Mouse (Mus musculus) hindbrain, embryonic 14.5 days (tissue): ENCODE measurements at regions not wholly inside any gene's neighbourhood (a gene's known extent, or its start where the extent isn't known, plus 50 kb on each side); places are given as distances from the start of the nearest gene placed in this dataset.
A peak's percentile ranks its signal among the peaks of the same experiment; 100 is the strongest.

Source experiments
- ATAC-seq: fragments of 200-750 bp; cut with Nextera tagmentation; 2 replicates; pipeline ENCODE4 v1.8.0; 2017; ENCODE audit warnings: moderate number of reproducible peaks, mild to moderate bottlenecking, moderate TSS enrichment, moderate library complexity; ENCODE audit not compliant: low FRiP score
- DNase-seq: peaks from one replicate; pipeline ENCODE4 v3.0.0-alpha.2; 2015; ENCODE audit warnings: low spot score
- H3K27ac ChIP-seq: fragments of 300-500 bp; sonication (generic); 2 replicates; pipeline ENCODE4 v1.5.1; 2014; ENCODE audit warnings: mild to moderate bottlenecking, moderate library complexity
- H3K27me3 ChIP-seq: fragments of 300-500 bp; sonication (generic); 2 replicates; pipeline ENCODE4 v1.6.1; 2014; ENCODE audit warnings: mild to moderate bottlenecking, low read length, mixed read lengths; ENCODE audit not compliant: control insufficient read depth, insufficient read depth
- H3K36me3 ChIP-seq: fragments of 300-500 bp; sonication (generic); replicated peaks from 2 replicates; pipeline ENCODE4 v1.6.1; 2014; ENCODE audit not compliant: control insufficient read depth, insufficient read depth
- H3K4me1 ChIP-seq: fragments of 300-500 bp; sonication (generic); replicated peaks from 2 replicates; pipeline ENCODE4 v1.6.1; 2014; ENCODE audit warnings: antibody characterized with exemption, low read length, mixed read lengths; ENCODE audit not compliant: control insufficient read depth, insufficient read depth
- H3K4me2 ChIP-seq: fragments of 300-500 bp; sonication (generic); replicated peaks from 2 replicates; pipeline ENCODE4 v1.6.1; 2014; ENCODE audit warnings: mild to moderate bottlenecking, moderate library complexity
- H3K4me3 ChIP-seq: fragments of 300-500 bp; sonication (generic); replicated peaks from 2 replicates; pipeline ENCODE4 v1.5.1; 2014; ENCODE audit warnings: mild to moderate bottlenecking, low read length
- H3K9ac ChIP-seq: fragments of 300-500 bp; sonication (generic); 2 replicates; pipeline ENCODE4 v1.6.1; 2014
- H3K9me3 ChIP-seq: fragments of 300-500 bp; sonication (generic); 2 replicates; pipeline ENCODE4 v1.6.1; 2016; ENCODE audit warnings: low read length; ENCODE audit not compliant: control insufficient read depth
- WGBS: fragments of 180-500 bp; shearing (Covaris S2); extraction: QIAGEN DNeasy Blood & Tissue Kit; methylation state at CpG from one replicate; pipeline ENCODE4 v1.1.7; 2014; 5-methylcytosine and 5-hydroxymethylcytosine counted together

- ATAC-seq (no peak), DNase-seq (no peak)
- 94% methylated on average over 7 of the region's 7 CpGs for WGBS
- no peak overlapping the region for H3K27ac ChIP-seq
- H3K36me3 ChIP-seq: no peaks in the 10 kb centered on the region
- no peak overlapping the region for H3K4me3 ChIP-seq
- no peak overlapping the region for H3K9ac ChIP-seq
- no peaks in the 10 kb centered on the region for H3K9me3 ChIP-seq
- H3K4me2 ChIP-seq: no peak overlapping the region
- H3K4me1 ChIP-seq: no peaks in the 10 kb centered on the region
- H3K27me3 ChIP-seq: no peaks in the 10 kb centered on the region
Measured at GRCm38 (mm10) chr2:103888023-103888422, 69.8 kb upstream of the Lmo2 start.

GRCm38 (mm10) chr2:103891240-103891767 lies 66.5 kb upstream of the Lmo2 start:
- no peak for DNase-seq
- Histone ChIP-seq H3K9ac (no peak overlapping the region), H3K4me3 (no peak overlapping the region), H3K4me2 (no peak overlapping the region; the same call in 1 of the 2 replicates), H3K27ac (0 out of 2 replicates have a peak overlapping the region, but pooled peaks have one; percentile 2), H3K4me1 (no peaks in the 10 kb centered on the region), H3K9me3 (no peaks in the 10 kb centered on the region), H3K27me3 (no peaks in the 10 kb centered on the region), H3K36me3 (no peaks in the 10 kb centered on the region)
- ATAC-seq: peak; percentile 65; the same call in 1 of the 2 replicates
- WGBS: 4% methylated on average over 9 of the region's 9 CpGs

- H3K9me3 ChIP-seq: no peaks in the 10 kb centered on the region
- WGBS: 94% methylated on average over 2 of the region's 2 CpGs
Measured at GRCm38 (mm10) chr2:103893159-103893740, 64.5 kb upstream of the Lmo2 start.

DNA sequence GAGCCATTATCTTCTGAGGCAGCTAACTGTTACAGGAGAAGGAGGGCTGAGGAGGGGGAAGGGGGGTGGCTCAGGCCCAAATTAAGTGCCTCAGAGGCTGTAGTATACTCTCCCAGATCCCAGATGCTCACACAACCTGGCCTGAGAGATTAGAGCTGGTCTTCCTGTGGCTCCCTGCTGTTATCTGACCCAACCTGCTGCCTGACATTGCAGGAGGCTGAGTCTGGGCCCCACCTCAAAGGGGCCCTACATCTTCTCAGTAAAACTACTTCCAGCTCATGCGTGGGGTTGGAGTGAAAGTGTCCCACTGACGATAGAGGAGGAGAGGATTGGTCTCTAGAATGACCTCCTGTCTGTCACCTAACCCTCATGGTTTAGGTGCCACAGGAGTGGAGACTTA lies 64.0 kb upstream of the Lmo2 start:
- H3K4me1 ChIP-seq: no peaks in the 10 kb centered on the region
- H3K4me2 ChIP-seq: no peak overlapping the region
- no peak overlapping the region for H3K9ac ChIP-seq
- ATAC-seq: no peak
- no peak overlapping the region for H3K4me3 ChIP-seq
- no peaks in the 10 kb centered on the region for H3K9me3 ChIP-seq
- H3K36me3 ChIP-seq: no peaks in the 10 kb centered on the region
- 57% methylated on average over 2 of the region's 2 CpGs for WGBS
- DNase-seq: no peak
- H3K27ac ChIP-seq: no peak overlapping the region
- H3K27me3 ChIP-seq: no peaks in the 10 kb centered on the region

More at GRCm38 (mm10) chr2:103893159-103893740, 64.5 kb upstream of the Lmo2 start:
- H3K4me3 ChIP-seq: no peak overlapping the region
- H3K36me3 ChIP-seq: no peaks in the 10 kb centered on the region
- ATAC-seq (no peak), DNase-seq (no peak)
- H3K27me3 ChIP-seq: no peaks in the 10 kb centered on the region
- H3K27ac ChIP-seq: no peak overlapping the region
- H3K9ac ChIP-seq: no peak overlapping the region
- no peak overlapping the region for H3K4me2 ChIP-seq
- no peaks in the 10 kb centered on the region for H3K4me1 ChIP-seq

DNA sequence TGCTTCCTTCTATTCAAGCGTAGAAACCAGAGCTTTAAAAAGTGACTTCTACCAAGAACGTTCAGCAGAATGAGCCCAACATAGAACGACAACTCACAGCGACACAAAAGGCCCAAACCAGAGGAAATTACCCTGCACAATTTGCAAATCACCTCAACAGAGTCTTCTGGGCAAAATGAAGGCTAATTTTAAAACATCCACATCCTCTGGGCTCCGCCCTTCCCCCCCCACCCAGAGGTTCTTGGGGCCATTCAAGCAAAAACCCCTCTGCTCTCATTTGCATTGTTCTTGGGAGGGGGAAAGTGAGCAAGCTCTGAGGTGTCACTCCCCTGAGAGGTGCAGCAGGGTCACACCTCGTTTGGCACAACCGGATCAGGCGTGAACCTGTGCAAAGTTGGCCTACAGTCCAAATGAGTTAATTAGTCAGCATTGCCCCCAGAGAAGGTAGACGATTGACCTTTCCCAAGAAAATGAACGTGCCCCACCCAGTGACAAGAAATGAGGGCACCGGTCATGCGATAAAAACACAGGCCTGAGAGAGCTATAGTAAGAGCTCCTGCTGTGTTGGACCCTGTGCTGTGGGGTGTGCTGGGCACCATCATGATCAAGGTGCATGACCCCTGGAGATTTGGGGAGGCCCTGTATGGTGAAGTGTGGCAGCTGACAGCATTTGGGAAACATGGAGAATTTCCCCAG lies 62.7 kb upstream of the Lmo2 start:
- DNase-seq: no peak
- no peaks in the 10 kb centered on the region for H3K27me3 ChIP-seq
- H3K9me3 ChIP-seq: no peaks in the 10 kb centered on the region
- no peaks in the 10 kb centered on the region for H3K36me3 ChIP-seq
- WGBS: 60% methylated on average over 12 of the region's 12 CpGs
- no peak overlapping the region for H3K4me3 ChIP-seq
- H3K9ac ChIP-seq: no peak overlapping the region
- no peak overlapping the region for H3K27ac ChIP-seq
- ATAC-seq: no peak
- H3K4me1 ChIP-seq: no peaks in the 10 kb centered on the region
- no peak overlapping the region for H3K4me2 ChIP-seq

- Histone ChIP-seq H3K36me3 (no peaks in the 10 kb centered on the region), H3K27me3 (no peaks in the 10 kb centered on the region), H3K4me3 (no peak overlapping the region), H3K27ac (no peak overlapping the region), H3K4me1 (no peaks in the 10 kb centered on the region), H3K4me2 (no peak overlapping the region), H3K9ac (no peak overlapping the region), H3K9me3 (no peaks in the 10 kb centered on the region)
- DNase-seq: no peak
- WGBS: 61% methylated on average over 5 of the region's 5 CpGs
- no peak for ATAC-seq
Measured at GRCm38 (mm10) chr2:103896160-103896559, 61.6 kb upstream of the Lmo2 start.

GRCm38 (mm10) chr2:103896814-103897213 lies 61.0 kb upstream of the Lmo2 start:
- Histone ChIP-seq H3K9ac (no peak overlapping the region), H3K4me1 (no peaks in the 10 kb centered on the region), H3K9me3 (no peaks in the 10 kb centered on the region), H3K4me2 (no peak overlapping the region), H3K36me3 (no peaks in the 10 kb centered on the region), H3K4me3 (no peak overlapping the region), H3K27me3 (no peaks in the 10 kb centered on the region), H3K27ac (no peak overlapping the region)
- DNase-seq (no peak), ATAC-seq (no peak)
- WGBS: 27% methylated on average over 3 of the region's 3 CpGs

GRCm38 (mm10) chr2:103899713-103900112 lies 58.1 kb upstream of the Lmo2 start:
- no peak overlapping the region for H3K9ac ChIP-seq
- H3K4me2 ChIP-seq: no peak overlapping the region
- 80% methylated on average over 6 of the region's 6 CpGs for WGBS
- H3K4me1 ChIP-seq: peaks cover 7% of the 10 kb centered on the region
- ATAC-seq (no peak), DNase-seq (no peak)
- H3K4me3 ChIP-seq: no peak overlapping the region
- H3K9me3 ChIP-seq: no peaks in the 10 kb centered on the region
- H3K27me3 ChIP-seq: no peaks in the 10 kb centered on the region
- no peaks in the 10 kb centered on the region for H3K36me3 ChIP-seq
- no peak overlapping the region for H3K27ac ChIP-seq

DNA sequence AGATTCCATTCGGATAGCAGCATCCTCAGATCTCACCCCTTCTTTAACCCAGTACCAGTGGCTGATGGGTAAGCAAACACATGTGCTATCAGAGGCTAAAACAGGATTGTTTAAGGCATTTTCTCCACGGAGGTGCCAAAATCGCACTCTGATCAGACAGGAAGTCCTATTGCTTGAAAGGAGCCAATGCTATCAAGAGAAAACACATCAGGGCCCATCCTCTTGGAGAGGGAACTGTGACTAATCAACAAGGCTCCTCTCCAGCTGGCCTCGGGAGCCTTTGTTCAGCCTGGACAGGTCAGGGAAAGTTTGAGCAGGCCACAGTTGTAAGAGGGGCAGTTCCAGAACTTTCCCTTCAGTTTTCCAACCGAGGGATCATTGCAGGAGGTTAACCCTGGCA lies 57.4 kb upstream of the Lmo2 start:
- WGBS: 65% methylated on average over 5 of the region's 5 CpGs
- ATAC-seq: no peak

More for the DNA sequence above, 57.4 kb upstream of the Lmo2 start:
- Histone ChIP-seq H3K36me3 (no peaks in the 10 kb centered on the region), H3K27ac (no peak overlapping the region), H3K4me2 (no peak overlapping the region), H3K27me3 (no peaks in the 10 kb centered on the region), H3K4me3 (no peak overlapping the region), H3K9ac (no peak overlapping the region), H3K9me3 (no peaks in the 10 kb centered on the region), H3K4me1 (peaks cover 7% of the 10 kb centered on the region)
- DNase-seq: no peak
